Mouse (Mus musculus): ENCODE results near the gene St3gal6.

- TF ChIP-seq EP300 (IDR thresholded peaks at IDR 0.05; ENCODE audit: low read depth) (no peak), CTCF (IDR thresholded peaks at IDR 0.05; ENCODE audit: low read depth) (no peak)
These were observed 3.6 kb downstream of the St3gal6 start for GRCm38 (mm10) chr16:58520457-58520856.
